Mouse (Mus musculus) CD4-positive helper T cell, adult 2 months (primary cell): ENCODE measurements around the gene Rspo4.

Experiments used
- DNase-seq: peaks from one replicate; pipeline ENCODE4 v3.0.0-alpha.2; 2012; ENCODE audit warnings: low read depth, missing footprints, low spot score

Rspo4 gene

GRCm38 (mm10) chr2:151910919-151911500 is 68.3 kb downstream of the Rspo4 start, which contains the start of gene Angpt4:
Angpt4 (plus strand) TSS chr2:151911210.
- DNase-seq = no peak

GRCm38 (mm10) chr2:151911751-151912150 is 69.0 kb downstream of the Rspo4 start:
- DNase-seq = no peak

GRCm38 (mm10) chr2:151914120-151914519 is 71.4 kb downstream of the Rspo4 start:
- no peak for DNase-seq

- no peak for DNase-seq
These were observed 72.4 kb downstream of the Rspo4 start for GRCm38 (mm10) chr2:151915111-151915510.

GRCm38 (mm10) chr2:151916061-151916831 is 73.5 kb downstream of the Rspo4 start:
- no peak for DNase-seq

- DNase-seq = no peak
These were observed 76.4 kb downstream of the Rspo4 start for GRCm38 (mm10) chr2:151919140-151919539.

- no peak for DNase-seq
These were observed 78.3 kb downstream of the Rspo4 start for GRCm38 (mm10) chr2:151921068-151921467.

GRCm38 (mm10) chr2:151921596-151921995 is 78.9 kb downstream of the Rspo4 start:
- no peak for DNase-seq
